Mouse (Mus musculus) MEL (cell line): Measurements from ENCODE around the gene Ccdc175. TPM values are rescaled to one million over a fixed set of nuclear protein-coding genes. Genes with fewer than 3 reads are reported as not detected.

ENCODE experiments used
- DNase-seq: peaks from one replicate; pipeline ENCODE4 v3.0.0; 2011; ENCODE audit warnings: low read depth, low spot score
- H3K27ac ChIP-seq: 2 replicates; pipeline ENCODE4 v1.5.1; 2012; ENCODE audit warnings: low read depth, mild to moderate bottlenecking, control low read depth, low read length, moderate library complexity; ENCODE audit not compliant: control insufficient read depth
- H3K27me3 ChIP-seq, 2 experiments: fragments of 150-350 bp in 1 of 2; sonication (generic) in 1 of 2; 2 replicates each; pipeline ENCODE4 v1.6.1; 2012; ENCODE audit warnings: low read length in 2 of 2, mild to moderate bottlenecking in 2 of 2, improper control_type of control experiment in 1 of 2, moderate library complexity in 1 of 2; ENCODE audit not compliant: insufficient read depth in 2 of 2, control insufficient read depth in 1 of 2
- H3K36me3 ChIP-seq, 2 experiments: 2 replicates each; pipeline ENCODE4 v1.6.1; 2012 to 2014; ENCODE audit warnings: low read length in 2 of 2, improper control_type of control experiment in 1 of 2, inconsistent platforms in 1 of 2, mild to moderate bottlenecking in 1 of 2; ENCODE audit not compliant: insufficient read depth in 2 of 2, control insufficient read depth in 1 of 2
- H3K4me1 ChIP-seq, 2 experiments: fragments of 150-350 bp in 1 of 2; sonication (generic) in 1 of 2; 2 replicates each; pipeline ENCODE4 v1.6.1; 2012; ENCODE audit warnings: low read length in 2 of 2, improper control_type of control experiment in 1 of 2, mild to moderate bottlenecking in 1 of 2; ENCODE audit not compliant: insufficient read depth in 2 of 2, control insufficient read depth in 1 of 2
- H3K4me3 ChIP-seq, 2 experiments: fragments of 150-350 bp in 1 of 2; sonication (generic) in 1 of 2; 2 replicates each; pipeline ENCODE4 v1.5.1; 2012; ENCODE audit warnings: low read depth in 2 of 2, low read length in 2 of 2, mild to moderate bottlenecking in 2 of 2, moderate library complexity in 2 of 2, control low read depth in 1 of 2, improper control_type of control experiment in 1 of 2; ENCODE audit not compliant: control insufficient read depth in 1 of 2, insufficient read depth in 1 of 2
- H3K79me2 ChIP-seq: 2 replicates; pipeline ENCODE4 v1.6.1; 2012; ENCODE audit warnings: mild to moderate bottlenecking, low read length, moderate library complexity; ENCODE audit not compliant: control insufficient read depth, poor library complexity, insufficient read depth
- H3K9ac ChIP-seq: 2 replicates; pipeline ENCODE4 v1.6.1; 2012; ENCODE audit warnings: low read depth, mild to moderate bottlenecking, control low read depth, low read length, moderate library complexity; ENCODE audit not compliant: control insufficient read depth, poor library complexity, severe bottlenecking
- H3K9me3 ChIP-seq: fragments of 150-350 bp; sonication (generic); replicated peaks from 2 replicates; pipeline ENCODE4 v1.6.1; 2012; ENCODE audit warnings: mild to moderate bottlenecking, low read length, improper control_type of control experiment, moderate library complexity; ENCODE audit not compliant: insufficient read depth
- CHD1 ChIP-seq: IDR thresholded peaks from 2 replicates; pipeline ENCODE4 v1.6.1; 2012; ENCODE audit warnings: low read depth, mild to moderate bottlenecking, inconsistent platforms, low read length, improper control_type of control experiment
- CTCF ChIP-seq, 3 experiments: IDR thresholded peaks in 2 of 3; conservative IDR thresholded peaks in 1 of 3; 2 replicates each; pipeline ENCODE4 v1.5.1; 2011 to 2012; ENCODE audit warnings: low read length in 3 of 3, low read depth in 2 of 3, mild to moderate bottlenecking in 2 of 3, improper control_type of control experiment in 1 of 3, inconsistent platforms in 1 of 3, mixed read lengths in 1 of 3, moderate library complexity in 1 of 3; ENCODE audit not compliant: control insufficient read depth in 1 of 3, insufficient read depth in 1 of 3, poor library complexity in 1 of 3, severe bottlenecking in 1 of 3
- ETS1 ChIP-seq: IDR thresholded peaks from 2 replicates; pipeline ENCODE4 v1.6.1; 2012; ENCODE audit warnings: low read depth, mild to moderate bottlenecking, inconsistent platforms, low read length, improper control_type of control experiment, moderate library complexity
- GABPA ChIP-seq: IDR thresholded peaks from 2 replicates; pipeline ENCODE4 v1.6.1; 2012; ENCODE audit warnings: low read depth, mild to moderate bottlenecking, inconsistent platforms, low read length, improper control_type of control experiment, moderate library complexity
- JUND ChIP-seq: IDR thresholded peaks from 2 replicates; pipeline ENCODE4 v1.6.1; 2011; ENCODE audit warnings: low read depth, mild to moderate bottlenecking, improper control_type of control experiment, low read length
- MAZ ChIP-seq: IDR thresholded peaks from 2 replicates; pipeline ENCODE4 v1.6.1; 2012; ENCODE audit warnings: low read depth, mild to moderate bottlenecking, inconsistent platforms, low read length, improper control_type of control experiment
- MXI1 ChIP-seq: IDR thresholded peaks from 2 replicates; pipeline ENCODE4 v1.6.1; 2011; ENCODE audit warnings: mild to moderate bottlenecking, low read depth, low read length, improper control_type of control experiment
- MYC ChIP-seq: IDR thresholded peaks from 2 replicates; pipeline ENCODE4 v1.6.1; 2011; ENCODE audit warnings: low read depth, mild to moderate bottlenecking, low read length, improper control_type of control experiment, moderate library complexity
- NRF1 ChIP-seq: IDR thresholded peaks from 2 replicates; pipeline ENCODE4 v1.6.1; 2014; ENCODE audit warnings: low read depth, mild to moderate bottlenecking, inconsistent platforms, low read length, improper control_type of control experiment, moderate library complexity; ENCODE audit not compliant: poor library complexity, insufficient read depth, severe bottlenecking
- POLR2A ChIP-seq, 2 experiments: IDR thresholded peaks; 2 replicates each; pipeline ENCODE4 v1.6.1; 2011 to 2012; ENCODE audit warnings: low read length in 2 of 2, mild to moderate bottlenecking in 2 of 2, control low read depth in 1 of 2, improper control_type of control experiment in 1 of 2, low read depth in 1 of 2, moderate library complexity in 1 of 2; ENCODE audit not compliant: control insufficient read depth in 1 of 2, insufficient read depth in 1 of 2, poor library complexity in 1 of 2
- POLR2AphosphoS2 ChIP-seq: IDR thresholded peaks from 2 replicates; pipeline ENCODE4 v1.6.1; 2011; ENCODE audit warnings: low read length, improper control_type of control experiment
- SIN3A ChIP-seq: IDR thresholded peaks from 2 replicates; pipeline ENCODE4 v1.6.1; 2012; ENCODE audit warnings: low read length, improper control_type of control experiment, inconsistent platforms
- SMC3 ChIP-seq: IDR thresholded peaks from 2 replicates; pipeline ENCODE4 v1.6.1; 2011; ENCODE audit warnings: low read depth, low read length, improper control_type of control experiment
- TBP ChIP-seq: IDR thresholded peaks from 2 replicates; pipeline ENCODE4 v1.8.0; 2011; ENCODE audit warnings: low read depth, low read length, improper control_type of control experiment
- TCF12 ChIP-seq: IDR thresholded peaks from 2 replicates; pipeline ENCODE4 v1.6.1; 2014; ENCODE audit warnings: low read depth, mild to moderate bottlenecking, inconsistent platforms, low read length, improper control_type of control experiment, moderate library complexity
- UBTF ChIP-seq: IDR thresholded peaks from 2 replicates; pipeline ENCODE4 v1.6.1; 2012; ENCODE audit warnings: low read depth, mild to moderate bottlenecking, inconsistent platforms, low read length, improper control_type of control experiment, moderate library complexity, borderline replicate concordance; ENCODE audit not compliant: insufficient read depth
- USF1 ChIP-seq: IDR thresholded peaks from 2 replicates; pipeline ENCODE4 v1.6.1; 2014; ENCODE audit warnings: low read depth, mild to moderate bottlenecking, inconsistent platforms, low read length, improper control_type of control experiment, moderate library complexity
- ZC3H11A ChIP-seq: IDR thresholded peaks from 2 replicates; pipeline ENCODE4 v1.6.1; 2012; ENCODE audit warnings: low read depth, mild to moderate bottlenecking, inconsistent platforms, low read length, improper control_type of control experiment
- ZMIZ1 ChIP-seq: IDR thresholded peaks from 2 replicates; pipeline ENCODE4 v1.6.1; 2012; ENCODE audit warnings: low read depth, mild to moderate bottlenecking, inconsistent platforms, low read length, improper control_type of control experiment, moderate library complexity
- ZNF384 ChIP-seq: IDR thresholded peaks from 2 replicates; pipeline ENCODE4 v1.6.1; 2012; ENCODE audit warnings: low read depth, mild to moderate bottlenecking, inconsistent platforms, low read length, improper control_type of control experiment
- polyA plus RNA-seq, 2 experiments: library from polyadenylated mRNA; stranded (reverse) in 1 of 2; unstranded in 1 of 2; fragments of >175 nt in 1 of 2; fragments of >200 nt in 1 of 2; gene quantifications; 2 replicates each; pipeline versions ENCODE4 v1.2.1 to v1.2.4; 2012; ENCODE audit warnings: low replicate concordance in 2 of 2, low read depth in 1 of 2; ENCODE audit not compliant: insufficient read length in 2 of 2, insufficient read depth in 1 of 2, missing spikeins in 1 of 2
- total RNA-seq: library from RNA; depleted of rRNA; stranded (reverse); fragments of 300-350 nt; gene quantifications from 2 replicates; pipeline ENCODE4 v1.2.3, GENCODE M21; 2012

Gene Ccdc175
- total and polyA plus RNA-seq, 3 experiments: not detected

GRCm38 (mm10) chr12:72069626-72070326 is 115.1 kb downstream of the Ccdc175 start:
- Histone ChIP-seq H3K4me1 (no peaks in the 10 kb centered on the region), H3K27me3 (no peaks in the 10 kb centered on the region), H3K36me3 (no peaks in the 10 kb centered on the region), H3K9ac (no peak overlapping the region), H3K4me3 (no peak overlapping the region), H3K9me3 (no peaks in the 10 kb centered on the region), H3K79me2 (no peaks in the 10 kb centered on the region), H3K27ac (no peak overlapping the region)
- no peak for DNase-seq
- TF ChIP-seq POLR2A (IDR thresholded peaks at IDR 0.05; ENCODE audit: control insufficient read depth in 1 of 2, insufficient read depth in 1 of 2, low read depth in 1 of 2, low read length in 2 of 2, poor library complexity in 1 of 2): 0 out of 4 replicates have a peak, but pooled peaks of 1 of the 2 experiments have one; percentile 27
- no peak for TF ChIP-seq ZNF384

GRCm38 (mm10) chr12:72057780-72058179 is 127.0 kb downstream of the Ccdc175 start:
- Histone ChIP-seq H3K36me3 (no peaks in the 10 kb centered on the region), H3K27me3 (peaks cover 0 to 5% of the 10 kb centered on the region in 2 experiments; a peak in 2 of 4 replicates), H3K27ac (no peak overlapping the region), H3K9ac (no peak overlapping the region), H3K79me2 (no peaks in the 10 kb centered on the region), H3K9me3 (no peaks in the 10 kb centered on the region), H3K4me3 (no peak overlapping the region), H3K4me1 (no peaks in the 10 kb centered on the region)
- peak; percentile 71 for TF ChIP-seq TBP
- no peak for TF ChIP-seq GABPA
- no peak for DNase-seq

GRCm38 (mm10) chr12:72053851-72054250 is 131.0 kb downstream of the Ccdc175 start:
- no peaks in the 10 kb centered on the region for H3K79me2 ChIP-seq
- no peak for TF ChIP-seq UBTF
- TF ChIP-seq ETS1: no peak
- no peak for TF ChIP-seq CTCF (IDR thresholded peaks at IDR 0.05 in 2 of 3, conservative IDR thresholded peaks at IDR 0.05 in 1 of 3; ENCODE audit: control insufficient read depth in 1 of 3, insufficient read depth in 1 of 3, low read depth in 2 of 3, low read length in 3 of 3, poor library complexity in 1 of 3, severe bottlenecking in 1 of 3)
- TF ChIP-seq NRF1: no peak
- TF ChIP-seq JUND: no peak
- TF ChIP-seq MXI1: no peak
- TF ChIP-seq POLR2AphosphoS2: no peak
- TF ChIP-seq SMC3: no peak
- TF ChIP-seq MYC: no peak
- TF ChIP-seq TCF12: no peak
- TF ChIP-seq ZMIZ1: no peak
- TF ChIP-seq POLR2A (IDR thresholded peaks at IDR 0.05; ENCODE audit: control insufficient read depth in 1 of 2, insufficient read depth in 1 of 2, low read depth in 1 of 2, low read length in 2 of 2, poor library complexity in 1 of 2): no peak
- TF ChIP-seq USF1: no peak
- TF ChIP-seq TBP: no peak
- TF ChIP-seq CHD1: no peak
- TF ChIP-seq MAZ: no peak
- TF ChIP-seq ZC3H11A: no peak
- TF ChIP-seq SIN3A: no peak
- H3K9me3 ChIP-seq: no peaks in the 10 kb centered on the region
- DNase-seq: no peak
- no peak overlapping the region for H3K9ac ChIP-seq
- H3K4me3 ChIP-seq: no peak overlapping the region
- H3K36me3 ChIP-seq: no peaks in the 10 kb centered on the region
- no peak overlapping the region for H3K27ac ChIP-seq
- H3K4me1 ChIP-seq: no peaks in the 10 kb centered on the region
- H3K27me3 ChIP-seq: peaks cover 0 to 5% of the 10 kb centered on the region in 2 experiments; a peak in 2 of 4 replicates
